Mouse (Mus musculus) urinary bladder, postnatal 10 days (tissue): ENCODE data around the gene Vdr.

Experiments
- DNase-seq: peaks from one replicate; pipeline ENCODE4 v3.0.0; 2022; ENCODE audit warnings: low spot score

Gene Vdr

GRCm38 (mm10) chr15:97910530-97910929 is at the start of gene Vdr:
Gene Vdr (minus strand): TSS chr15:97910630.
- no peak for DNase-seq

- DNase-seq, result no peak
These were observed 46.0 kb upstream of the Vdr start for GRCm38 (mm10) chr15:97956416-97956815.

GRCm38 (mm10) chr15:97955742-97956141 is 45.3 kb upstream of the Vdr start:
- DNase-seq, result no peak

GRCm38 (mm10) chr15:97955286-97955685 is 44.9 kb upstream of the Vdr start:
- DNase-seq, result no peak

GRCm38 (mm10) chr15:97954671-97955070 is 44.2 kb upstream of the Vdr start:
- DNase-seq, result no peak

- DNase-seq, result no peak
These were observed 42.4 kb upstream of the Vdr start for GRCm38 (mm10) chr15:97952889-97953189.

- DNase-seq, result no peak
These were observed 41.9 kb upstream of the Vdr start for GRCm38 (mm10) chr15:97952137-97952888.

GRCm38 (mm10) chr15:97950240-97950639 is 39.8 kb upstream of the Vdr start:
- no peak for DNase-seq

- DNase-seq, result no peak
These were observed 39.3 kb upstream of the Vdr start for GRCm38 (mm10) chr15:97949706-97950105.

- DNase-seq, result no peak
These were observed 38.3 kb upstream of the Vdr start for GRCm38 (mm10) chr15:97948720-97949119.

GRCm38 (mm10) chr15:97945656-97946315 is 35.4 kb upstream of the Vdr start:
- no peak for DNase-seq

- DNase-seq, result no peak
These were observed 34.6 kb upstream of the Vdr start for GRCm38 (mm10) chr15:97944919-97945574.

- no peak for DNase-seq
These were observed 32.9 kb upstream of the Vdr start for GRCm38 (mm10) chr15:97943356-97943755.

GRCm38 (mm10) chr15:97942538-97942937 is 32.1 kb upstream of the Vdr start:
- DNase-seq, result no peak

GRCm38 (mm10) chr15:97941306-97941705 is 30.9 kb upstream of the Vdr start:
- no peak for DNase-seq

GRCm38 (mm10) chr15:97940088-97940487 is 29.7 kb upstream of the Vdr start:
- no peak for DNase-seq

GRCm38 (mm10) chr15:97938580-97938979 is 28.1 kb upstream of the Vdr start:
- no peak for DNase-seq

GRCm38 (mm10) chr15:97932441-97932840 is 22.0 kb upstream of the Vdr start:
- no peak for DNase-seq

- DNase-seq, result no peak
These were observed 18.9 kb upstream of the Vdr start for GRCm38 (mm10) chr15:97929259-97929824.

- no peak for DNase-seq
These were observed 17.4 kb upstream of the Vdr start for GRCm38 (mm10) chr15:97927821-97928220.

GRCm38 (mm10) chr15:97927018-97927417 is 16.6 kb upstream of the Vdr start:
- DNase-seq, result no peak

- no peak for DNase-seq
These were observed 12.0 kb upstream of the Vdr start for GRCm38 (mm10) chr15:97922421-97922820.

- no peak for DNase-seq
These were observed 11.4 kb upstream of the Vdr start for GRCm38 (mm10) chr15:97921796-97922195.
